Mouse (Mus musculus): Measurements from ENCODE around the gene Sox9. TPM values are rescaled to one million over a fixed set of nuclear protein-coding genes. Genes with fewer than 3 reads are reported as not detected.

Sox9 gene
- polyA plus RNA-seq (2012; rRNA removed; ENCODE audit: low replicate concordance): 1.3 and 5.8 TPM in 2 replicates

GRCm38 (mm10) chr11:112781994-112782356 is at the start of gene Sox9:
Sox9 (plus strand) TSS chr11:112782224.

Measured in subcutaneous adipose tissue, adult 2 months (tissue).